Mouse (Mus musculus) C2C12 (cell line): ENCODE measurements at regions not wholly inside any gene's neighbourhood (a gene's known extent, or its start where the extent isn't known, plus 50 kb on each side); places are given as distances from the start of the nearest gene placed in this dataset.

Experiments used
- CEBPB ChIP-seq: IDR thresholded peaks from one replicate; pipeline ENCODE4 v1.6.1; 2011; ENCODE audit warnings: low read depth, mild to moderate bottlenecking, control low read depth, moderate library complexity
- CTCF ChIP-seq: IDR thresholded peaks from one replicate; pipeline ENCODE4 v1.5.1; 2011; ENCODE audit not compliant: control insufficient read depth, insufficient read depth, insufficient read length
- MAX ChIP-seq: IDR thresholded peaks from one replicate; pipeline ENCODE4 v1.6.1; 2011; ENCODE audit warnings: mild to moderate bottlenecking, control low read depth
- MYOD1 ChIP-seq: IDR thresholded peaks from one replicate; pipeline ENCODE4 v1.6.1; 2011; ENCODE audit warnings: low read depth; ENCODE audit not compliant: control insufficient read depth, insufficient read length
- MYOG ChIP-seq: IDR thresholded peaks from one replicate; pipeline ENCODE4 v1.6.1; 2011; ENCODE audit not compliant: control insufficient read depth, insufficient read length; ENCODE audit errors: extremely low read depth
- USF1 ChIP-seq: IDR thresholded peaks from one replicate; pipeline ENCODE4 v1.6.1; 2011; ENCODE audit warnings: low read depth, mild to moderate bottlenecking, control low read depth, moderate library complexity

DNA sequence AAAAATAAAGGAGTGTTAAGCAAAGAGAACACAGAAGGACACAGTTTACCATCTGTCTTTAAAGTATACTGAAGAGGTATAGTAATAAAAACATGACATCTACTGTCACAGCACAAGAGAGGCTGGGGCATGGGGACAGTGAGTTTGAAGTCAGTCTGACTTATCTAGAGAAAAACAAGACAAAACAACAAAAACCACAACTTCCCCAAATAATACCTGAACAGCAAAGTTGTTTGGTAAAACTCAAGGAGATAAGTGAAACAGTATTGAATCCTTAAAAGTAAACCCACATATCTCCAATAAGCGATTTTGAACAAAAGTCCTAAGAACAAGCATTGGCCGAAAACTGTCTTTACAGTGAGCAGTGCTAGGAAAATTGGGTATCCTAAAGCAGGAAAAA, 336.1 kb downstream of the Adcyap1 start:
- TF ChIP-seq CTCF (no peak), MAX (no peak), MYOD1 (no peak), CEBPB (no peak), MYOG (no peak), USF1 (no peak)
